Mouse (Mus musculus) liver, postnatal 0 days (tissue): ENCODE data around the gene Cyb5r3. TPM values are rescaled to one million over a fixed set of nuclear protein-coding genes. Genes with fewer than 3 reads are reported as not detected.
A peak's percentile ranks its signal among the peaks of the same experiment; 100 is the strongest.

Experiments
- ATAC-seq: fragments of 200-750 bp; cut with Nextera tagmentation; 2 replicates; pipeline ENCODE4 v1.8.0; 2017; ENCODE audit warnings: mild to moderate bottlenecking, moderate library complexity
- DNase-seq: peaks from one replicate; pipeline ENCODE4 v3.0.0-alpha.2; 2016
- H3K27ac ChIP-seq: fragments of 300-500 bp; sonication (generic); 2 replicates; pipeline ENCODE4 v1.5.1; 2014; ENCODE audit warnings: antibody characterized with exemption, moderate library complexity, mild to moderate bottlenecking, low read depth
- H3K27me3 ChIP-seq: fragments of 300-500 bp; sonication (generic); 2 replicates; pipeline ENCODE4 v1.6.1; 2014; ENCODE audit warnings: low read length, control low read depth, mixed read lengths; ENCODE audit not compliant: insufficient read depth
- H3K36me3 ChIP-seq: fragments of 300-500 bp; sonication (generic); replicated peaks from 2 replicates; pipeline ENCODE4 v1.6.1; 2014; ENCODE audit warnings: mild to moderate bottlenecking, control low read depth, low read length, moderate library complexity, mixed read lengths; ENCODE audit not compliant: insufficient read depth
- H3K4me1 ChIP-seq: fragments of 300-500 bp; sonication (generic); 2 replicates; pipeline ENCODE4 v1.6.1; 2014; ENCODE audit warnings: antibody characterized with exemption, mild to moderate bottlenecking, control low read depth; ENCODE audit not compliant: insufficient read depth
- H3K4me2 ChIP-seq: fragments of 300-500 bp; sonication (generic); 2 replicates; pipeline ENCODE4 v1.6.1; 2014; ENCODE audit warnings: low read depth, mild to moderate bottlenecking, low read length, moderate library complexity, mixed read lengths
- H3K4me3 ChIP-seq: fragments of 300-500 bp; sonication (generic); 2 replicates; pipeline ENCODE4 v1.5.1; 2014; ENCODE audit warnings: low read depth, low read length
- H3K9ac ChIP-seq: fragments of 300-500 bp; sonication (generic); replicated peaks from 2 replicates; pipeline ENCODE4 v1.6.1; 2014; ENCODE audit warnings: mild to moderate bottlenecking, moderate library complexity
- H3K9me3 ChIP-seq: fragments of 300-500 bp; sonication (generic); 2 replicates; pipeline ENCODE4 v1.6.1; 2016; ENCODE audit warnings: mild to moderate bottlenecking, control low read depth, low read length, mixed read lengths
- CTCF ChIP-seq: sonication (generic); IDR thresholded peaks from 2 replicates; pipeline ENCODE4 v1.5.1; 2016; ENCODE audit warnings: antibody characterized with exemption, low read depth
- EP300 ChIP-seq: IDR thresholded peaks from 2 replicates; pipeline ENCODE4 v1.6.1; 2016; ENCODE audit warnings: antibody characterized with exemption, low read depth, mild to moderate bottlenecking
- WGBS: fragments of 180-500 bp; shearing (Covaris S2); extraction: QIAGEN DNeasy Blood & Tissue Kit; methylation state at CpG from one replicate; pipeline ENCODE4 v1.1.7; 2014; ENCODE audit not compliant: insufficient replicate concordance; 5-methylcytosine and 5-hydroxymethylcytosine counted together
- polyA plus RNA-seq: library from polyadenylated mRNA; unstranded; fragments of >200 nt; fragmentation: Nextera tagmentation; extraction: Ambion mirVana; gene quantifications from 2 replicates; pipeline ENCODE4 v1.2.1, GENCODE M21; 2015

The Cyb5r3 gene
- polyA plus RNA-seq, 1 experiment from 2014 or later, result 94.2 TPM

DNA sequence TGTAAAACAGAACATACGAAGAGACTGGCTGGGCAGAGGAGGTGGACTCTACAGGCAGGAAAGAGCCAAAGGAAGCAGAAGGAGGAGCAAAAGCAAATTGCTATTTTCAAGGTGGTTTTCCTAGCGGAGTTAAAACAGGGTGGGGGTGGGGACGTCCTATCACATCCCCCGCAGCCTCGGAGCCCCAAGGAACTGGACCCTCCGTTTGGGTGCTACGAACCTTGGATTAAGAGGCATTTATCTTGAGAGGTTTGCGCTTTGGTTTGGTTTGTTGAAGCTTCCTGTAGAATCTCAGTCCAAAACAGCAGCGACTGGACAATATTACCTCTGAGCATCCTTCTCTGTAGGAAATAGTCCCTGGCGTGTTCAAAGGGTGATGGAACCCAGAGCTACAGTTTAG, 37.3 kb upstream of the Cyb5r3 start:
- no peak overlapping the region for H3K4me3 ChIP-seq
- no peak for ATAC-seq
- H3K9me3 ChIP-seq, result no peaks in the 10 kb centered on the region
- no peaks in the 10 kb centered on the region for H3K27me3 ChIP-seq
- no peaks in the 10 kb centered on the region for H3K4me1 ChIP-seq
- H3K9ac ChIP-seq, result no peak overlapping the region; the same call in 1 of the 2 replicates
- peak overlapping the region; percentile 29 for H3K4me2 ChIP-seq
- no peak for DNase-seq
- H3K27ac ChIP-seq, result no peak overlapping the region
- 14% methylated on average over 10 of the region's 10 CpGs for WGBS
- TF ChIP-seq EP300 (no peak), CTCF (no peak)
- no peaks in the 10 kb centered on the region for H3K36me3 ChIP-seq

DNA sequence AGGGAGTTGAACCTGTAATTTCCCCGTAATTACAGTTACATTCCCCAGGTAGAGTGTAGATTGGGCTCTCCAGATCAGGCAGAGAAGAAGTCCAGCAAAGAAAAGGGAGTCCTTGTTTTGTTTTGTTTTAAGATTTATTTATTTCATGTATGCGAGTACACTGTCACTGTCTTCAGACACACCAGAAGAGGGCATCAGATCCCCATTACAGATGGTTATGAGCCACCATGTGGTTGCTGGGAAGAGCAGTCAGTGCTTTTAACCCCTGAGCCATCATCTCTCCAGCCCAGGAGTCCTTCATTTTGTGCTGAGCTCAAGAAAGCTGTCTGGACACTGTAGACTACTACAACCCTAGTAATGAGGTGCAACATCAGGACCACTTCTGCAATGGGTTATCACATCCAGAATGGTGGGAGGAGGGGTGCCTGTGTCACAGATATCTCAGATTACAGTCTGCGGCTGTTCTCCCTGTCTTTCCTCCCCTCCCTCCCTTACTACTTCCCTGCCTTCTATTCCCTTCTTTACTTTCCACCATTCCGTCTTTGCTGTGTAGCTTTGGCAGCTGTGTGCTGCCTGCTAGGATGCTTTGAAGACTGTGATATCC, 36.8 kb upstream of the Cyb5r3 start:
- no peak for DNase-seq
- Histone ChIP-seq H3K27ac (no peak overlapping the region), H3K4me1 (no peaks in the 10 kb centered on the region), H3K4me2 (peak overlapping the region; percentile 29), H3K27me3 (no peaks in the 10 kb centered on the region), H3K9me3 (no peaks in the 10 kb centered on the region), H3K9ac (no peak overlapping the region), H3K36me3 (no peaks in the 10 kb centered on the region), H3K4me3 (no peak overlapping the region)
- no peak for TF ChIP-seq CTCF
- TF ChIP-seq EP300, result no peak
- ATAC-seq, result no peak
- 48% methylated on average over 4 of the region's 4 CpGs for WGBS

DNA sequence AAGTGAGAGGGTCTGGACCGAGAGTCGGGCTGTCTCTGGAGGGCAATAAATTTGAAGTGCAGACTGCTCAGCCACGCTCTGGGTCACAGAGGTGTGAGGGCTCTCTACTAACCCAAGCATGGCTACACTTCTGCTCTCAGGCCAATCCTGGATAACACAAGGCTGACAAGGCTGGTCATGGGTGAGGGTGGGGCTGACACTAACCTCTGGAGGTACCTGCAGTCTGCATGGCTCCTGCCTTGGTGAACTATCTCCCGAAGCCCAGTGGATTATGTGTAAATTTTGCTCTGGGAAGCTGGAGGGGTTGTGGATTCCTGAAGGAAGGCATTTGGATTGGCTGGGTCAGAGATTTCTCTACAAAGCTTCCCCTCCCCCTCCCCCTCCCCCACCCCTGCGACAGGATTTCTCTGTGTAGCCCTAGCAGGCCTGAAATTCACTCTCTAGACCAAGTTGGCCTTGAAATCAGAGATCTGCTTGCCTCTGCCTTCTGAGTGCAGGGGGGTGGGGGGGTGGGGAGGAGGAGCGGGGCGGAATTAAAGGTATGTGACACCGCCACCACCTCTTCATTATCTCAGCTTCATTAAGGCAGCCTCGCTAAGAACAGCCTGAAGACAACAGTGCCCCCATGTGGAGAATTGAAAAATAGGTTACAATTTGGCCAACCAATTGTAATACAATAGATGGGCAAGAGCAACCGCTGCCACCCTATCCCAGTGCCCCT, 32.5 kb upstream of the Cyb5r3 start:
- TF ChIP-seq EP300, result no peak
- TF ChIP-seq CTCF, result peak; percentile 86
- peak; percentile 55 for ATAC-seq
- Histone ChIP-seq H3K4me1 (no peaks in the 10 kb centered on the region), H3K9me3 (no peaks in the 10 kb centered on the region), H3K9ac (no peak overlapping the region), H3K27ac (no peak overlapping the region), H3K4me2 (peak overlapping the region; percentile 57), H3K4me3 (no peak overlapping the region; the same call in 1 of the 2 replicates), H3K27me3 (no peaks in the 10 kb centered on the region), H3K36me3 (no peaks in the 10 kb centered on the region)
- 25% methylated on average over 10 of the region's 10 CpGs for WGBS
- DNase-seq, result peak; percentile 56

DNA sequence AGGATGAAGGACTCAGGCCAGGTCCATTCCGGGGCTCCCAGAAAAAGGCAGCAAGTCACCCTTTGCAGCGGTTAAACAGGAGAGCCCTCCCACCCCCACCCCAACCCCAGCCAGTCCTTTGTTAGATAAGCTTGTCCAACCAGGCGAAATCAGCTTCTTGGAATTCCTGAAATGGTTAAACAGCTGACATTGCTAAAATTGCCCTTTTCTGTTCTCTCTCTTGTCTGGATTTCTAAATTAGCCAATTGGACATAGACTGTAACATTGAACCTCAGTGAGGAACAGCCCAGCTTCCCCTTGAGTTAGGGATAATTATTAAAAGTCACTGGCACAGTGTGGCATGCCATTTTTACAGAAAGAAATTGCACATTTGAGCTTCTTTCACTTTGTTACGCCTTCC, 30.0 kb upstream of the Cyb5r3 start:
- TF ChIP-seq EP300 (no peak), CTCF (no peak)
- no peaks in the 10 kb centered on the region for H3K9me3 ChIP-seq
- ATAC-seq (no peak), DNase-seq (no peak)
- H3K4me2 ChIP-seq, result no peak overlapping the region
- H3K4me1 ChIP-seq, result no peaks in the 10 kb centered on the region
- H3K4me3 ChIP-seq, result no peak overlapping the region
- no peaks in the 10 kb centered on the region for H3K27me3 ChIP-seq
- H3K9ac ChIP-seq, result no peak overlapping the region
- H3K36me3 ChIP-seq, result no peaks in the 10 kb centered on the region
- WGBS, result 66% methylated on average over 4 of the region's 4 CpGs
- H3K27ac ChIP-seq, result no peak overlapping the region

DNA sequence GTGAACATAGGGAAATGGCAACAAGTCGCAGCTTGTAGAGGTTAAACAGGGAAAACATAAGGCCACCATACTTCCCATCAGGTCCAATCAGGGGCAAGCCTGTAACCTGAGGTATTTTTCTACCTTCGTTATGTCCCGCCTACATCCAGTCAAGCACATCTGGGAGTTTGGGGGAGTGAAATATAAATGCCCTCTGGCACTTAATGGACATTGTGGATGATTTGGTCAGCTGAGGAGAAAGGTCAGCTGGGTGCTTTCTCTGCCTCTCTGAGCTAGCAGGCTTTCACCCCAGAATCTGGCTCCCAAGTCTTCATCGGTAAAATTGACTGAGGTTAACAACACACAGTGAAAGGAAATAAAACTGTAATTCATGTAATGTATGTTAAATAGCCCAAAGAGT, 21.0 kb upstream of the Cyb5r3 start:
- 85% methylated on average over 4 of the region's 4 CpGs for WGBS
- no peak for ATAC-seq

DNA sequence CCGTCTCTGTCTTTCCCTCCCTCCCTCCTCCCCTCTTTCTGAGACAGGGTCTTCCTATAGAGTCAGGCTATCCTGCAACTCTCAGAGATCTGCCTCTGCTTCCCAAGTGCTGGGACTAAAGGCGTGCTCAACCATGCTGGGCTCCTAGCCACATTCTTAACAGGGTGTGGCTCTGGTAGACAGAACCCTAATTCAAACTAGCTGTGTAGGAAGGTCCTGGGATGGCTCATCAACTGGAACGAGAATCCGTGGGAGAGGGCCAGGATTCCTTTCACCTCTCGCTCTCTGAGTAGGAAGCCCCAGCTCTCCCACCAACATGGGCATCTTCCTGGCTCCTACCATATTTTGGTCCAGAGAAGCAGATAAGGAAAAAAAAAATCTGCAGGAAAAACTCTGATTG, 10.0 kb upstream of the Cyb5r3 start:
- no peaks in the 10 kb centered on the region for H3K27me3 ChIP-seq
- TF ChIP-seq EP300 (no peak), CTCF (no peak)
- H3K4me3 ChIP-seq, result no peak overlapping the region

More for the DNA sequence above, 21.0 kb upstream of the Cyb5r3 start:
- TF ChIP-seq CTCF (no peak), EP300 (no peak)
- DNase-seq, result no peak
- H3K27me3 ChIP-seq, result no peaks in the 10 kb centered on the region
- no peak overlapping the region for H3K27ac ChIP-seq
- 0 out of 2 replicates have a peak, but pooled peaks cover 3% of the 10 kb centered on the region for H3K9me3 ChIP-seq
- H3K9ac ChIP-seq, result no peak overlapping the region
- no peak overlapping the region for H3K4me3 ChIP-seq
- no peaks in the 10 kb centered on the region for H3K4me1 ChIP-seq
- no peak overlapping the region for H3K4me2 ChIP-seq
- H3K36me3 ChIP-seq, result no peaks in the 10 kb centered on the region

More for the DNA sequence above, 10.0 kb upstream of the Cyb5r3 start:
- ATAC-seq (no peak), DNase-seq (no peak)
- Histone ChIP-seq H3K9ac (no peak overlapping the region), H3K4me2 (no peak overlapping the region), H3K36me3 (no peaks in the 10 kb centered on the region), H3K27ac (no peak overlapping the region), H3K9me3 (no peaks in the 10 kb centered on the region), H3K4me1 (peaks cover 3% of the 10 kb centered on the region; the same call in 1 of the 2 replicates)
- WGBS, result 67% methylated on average over 5 of the region's 5 CpGs
